Mouse (Mus musculus) urinary bladder, postnatal 0 days (tissue): ENCODE data around the gene Esrrb. TPM values are rescaled to one million over a fixed set of nuclear protein-coding genes. Genes with fewer than 3 reads are reported as not detected.

ENCODE experiments used
- polyA plus RNA-seq: library from polyadenylated mRNA; unstranded; fragments of >200 nt; fragmentation: Nextera tagmentation; extraction: Ambion mirVana; gene quantifications from 2 replicates; pipeline ENCODE4 v1.2.1, GENCODE M21; 2015

The Esrrb gene
- 0.06 TPM in 1 of 2 replicates, not detected in the other for polyA plus RNA-seq

DNA sequence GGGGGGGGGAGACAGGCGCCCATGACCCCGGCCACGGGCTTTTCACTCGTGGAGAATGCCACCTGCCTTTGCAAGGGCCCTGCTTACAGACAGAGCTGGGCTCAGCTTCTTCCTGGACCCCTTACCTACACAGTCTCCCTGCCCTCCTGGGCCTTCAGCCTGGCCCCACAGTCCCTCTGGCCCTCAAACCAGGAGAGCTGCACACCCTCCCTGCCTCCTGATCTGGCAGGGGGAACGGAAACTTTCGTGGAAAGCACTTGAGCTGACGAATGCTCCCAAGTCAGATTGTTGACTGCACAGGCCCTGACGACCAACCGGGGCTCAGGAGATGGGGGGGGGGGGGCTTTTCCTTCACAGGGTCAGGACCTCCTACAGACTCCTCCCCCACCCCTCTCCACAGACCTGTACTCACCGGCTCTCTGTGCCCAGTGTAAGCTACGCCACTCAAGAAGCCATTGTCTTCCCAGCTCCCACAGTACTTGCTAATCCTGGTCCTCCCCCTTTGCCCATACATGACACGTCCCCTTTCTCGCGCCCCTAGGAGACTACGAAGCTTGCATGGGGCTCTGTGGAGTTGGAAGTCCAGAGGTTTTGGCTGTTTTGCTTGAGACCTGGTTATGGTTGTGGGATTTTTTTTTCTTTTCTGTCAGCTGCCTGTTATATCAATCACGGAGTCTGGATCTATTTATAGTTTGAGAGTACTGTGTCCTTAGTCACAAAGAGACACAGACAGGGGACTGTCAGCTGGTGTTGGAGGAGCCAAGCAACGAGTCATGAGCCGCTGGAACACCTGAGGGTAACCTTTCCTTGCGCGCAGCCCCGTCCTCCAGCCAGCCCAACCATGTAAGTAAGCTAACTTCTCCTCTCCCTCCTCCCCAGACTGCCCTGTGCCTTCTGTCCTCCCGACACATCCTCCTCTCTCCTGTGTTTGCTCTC is at the start of gene Esrrb:
Gene Esrrb, plus strand, starts transcription at position 422 of the 936 bp plus-strand sequence.

Other genes with a start within 250 kb of the Esrrb start
- 10.5 and 12.0 TPM in 2 replicates for gene Gpatch2l, start 119.3 kb upstream of the Esrrb start, polyA plus RNA-seq